Mouse (Mus musculus) spleen, adult 18-20 months (tissue): ENCODE data around the gene Spdya.
"Not testable (repeated sequence)": the region's sequence is repeated elsewhere in the genome, so short reads cannot be mapped to it uniquely, and the experiment has no call there.

ENCODE experiments used
- DNase-seq, 2 experiments: peaks; one replicate each; pipeline ENCODE4 v3.0.0; 2022; ENCODE audit warnings: mixed read lengths in 2 of 2

Spdya gene

DNA sequence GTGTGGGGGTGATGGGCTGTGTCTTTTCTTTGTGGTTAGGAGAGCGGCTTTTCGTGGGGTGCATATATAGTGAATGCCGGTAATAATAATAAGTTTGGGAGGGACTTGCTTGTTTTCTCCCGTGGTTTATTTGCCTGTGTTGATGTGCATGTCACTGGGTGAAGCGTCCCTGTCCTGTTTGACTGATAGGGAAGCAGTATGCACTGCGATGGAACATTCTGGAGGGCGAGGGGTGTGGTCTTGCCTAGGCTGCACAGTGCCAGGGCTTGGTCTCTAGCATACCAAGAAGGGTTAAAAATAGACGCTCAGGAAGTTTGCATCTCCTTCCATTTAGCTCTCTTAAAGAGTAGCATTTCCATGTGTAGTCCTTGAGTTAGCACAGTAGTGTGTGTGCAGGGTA is 84.9 kb downstream of the Spdya start:
- DNase-seq = no peak

DNA sequence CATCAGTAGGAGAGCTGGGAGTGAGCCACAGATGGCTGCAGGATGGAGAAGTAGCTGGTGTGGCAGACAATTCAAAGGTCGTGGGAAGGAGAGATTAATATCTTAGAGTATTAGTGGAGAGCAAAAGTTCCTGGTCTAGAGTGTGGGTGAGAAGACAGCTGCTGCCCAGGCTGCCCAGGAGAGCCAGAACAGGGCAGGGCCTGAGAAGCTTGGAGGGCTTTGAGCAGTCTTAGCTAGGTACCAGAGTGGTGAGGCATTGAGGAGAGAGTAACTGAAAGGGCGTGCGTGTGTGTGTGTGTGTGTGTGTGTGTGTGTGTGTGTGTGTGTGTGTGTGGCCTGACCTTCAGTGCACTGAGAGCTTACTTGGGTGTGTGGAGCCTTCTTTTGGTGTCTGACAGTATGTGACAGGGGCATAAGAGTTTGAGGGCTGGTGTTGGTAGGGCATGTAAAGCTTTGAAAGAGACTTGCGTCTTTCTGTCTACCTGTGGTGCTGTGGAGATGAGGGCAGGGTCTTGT is 85.9 kb downstream of the Spdya start:
- DNase-seq = no peak

DNA sequence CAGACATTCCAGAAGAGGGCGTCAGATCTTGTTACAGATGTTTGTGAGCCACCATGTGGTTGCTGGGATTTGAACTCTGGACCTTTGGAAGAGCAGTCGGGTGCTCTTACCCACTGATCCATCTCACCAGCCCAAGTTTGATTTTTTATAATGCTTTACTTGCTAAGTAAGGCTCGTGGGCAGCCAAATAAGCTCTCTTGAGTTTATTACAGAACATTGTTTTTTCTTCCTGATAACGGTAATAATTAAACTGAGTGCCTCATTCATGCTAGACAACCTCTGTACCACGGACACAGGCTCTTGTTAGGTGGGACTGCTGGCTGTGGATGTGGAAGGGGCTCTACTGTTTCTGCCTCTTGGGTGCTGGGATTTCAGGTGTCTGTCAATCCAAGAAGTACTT is 87.2 kb downstream of the Spdya start:
- DNase-seq = not testable (repeated sequence)
